Mouse (Mus musculus) heart, postnatal 0 days (tissue): ENCODE data around the gene Vps72. TPM values are rescaled to one million over a fixed set of nuclear protein-coding genes. Genes with fewer than 3 reads are reported as not detected.

Experiments
- ATAC-seq: fragments of 200-750 bp; cut with Nextera tagmentation; 2 replicates; pipeline ENCODE4 v1.8.0; 2017; ENCODE audit warnings: low read depth, moderate number of reproducible peaks, moderate library complexity; ENCODE audit not compliant: insufficient read depth
- DNase-seq: peaks from one replicate; pipeline ENCODE4 v3.0.0-alpha.2; 2016; ENCODE audit warnings: low spot score
- H3K27ac ChIP-seq: fragments of 300-500 bp; sonication (generic); 2 replicates; pipeline ENCODE4 v1.5.1; 2014; ENCODE audit warnings: low read depth, mild to moderate bottlenecking
- H3K27me3 ChIP-seq: fragments of 300-500 bp; sonication (generic); 2 replicates; pipeline ENCODE4 v1.6.1; 2014; ENCODE audit warnings: low read length, mixed read lengths; ENCODE audit not compliant: control insufficient read depth, insufficient read depth
- H3K36me3 ChIP-seq: fragments of 300-500 bp; sonication (generic); replicated peaks from 2 replicates; pipeline ENCODE4 v1.6.1; 2014; ENCODE audit warnings: low read length, mixed read lengths; ENCODE audit not compliant: control insufficient read depth, insufficient read depth
- H3K4me1 ChIP-seq: fragments of 300-500 bp; sonication (generic); 2 replicates; pipeline ENCODE4 v1.6.1; 2014; ENCODE audit warnings: antibody characterized with exemption; ENCODE audit not compliant: control insufficient read depth, insufficient read depth
- H3K4me2 ChIP-seq: fragments of 300-500 bp; sonication (generic); 2 replicates; pipeline ENCODE4 v1.6.1; 2014; ENCODE audit warnings: low read depth, mild to moderate bottlenecking, low read length, moderate library complexity
- H3K4me3 ChIP-seq: fragments of 300-500 bp; sonication (generic); 2 replicates; pipeline ENCODE4 v1.5.1; 2014; ENCODE audit warnings: low read depth, low read length
- H3K9ac ChIP-seq: fragments of 300-500 bp; sonication (generic); replicated peaks from 2 replicates; pipeline ENCODE4 v1.6.1; 2014; ENCODE audit warnings: low read depth, low read length, mixed read lengths
- H3K9me3 ChIP-seq: fragments of 300-500 bp; sonication (generic); replicated peaks from 2 replicates; pipeline ENCODE4 v1.6.1; 2016; ENCODE audit warnings: low read length; ENCODE audit not compliant: control insufficient read depth
- CTCF ChIP-seq: IDR thresholded peaks from 2 replicates; pipeline ENCODE4 v1.5.1; 2016; ENCODE audit warnings: antibody characterized with exemption, control low read depth, low read depth
- EP300 ChIP-seq: IDR thresholded peaks from 2 replicates; pipeline ENCODE4 v1.6.1; 2016; ENCODE audit warnings: antibody characterized with exemption, low read depth
- WGBS: fragments of 180-500 bp; shearing (Covaris S2); extraction: QIAGEN DNeasy Blood & Tissue Kit; methylation state at CpG from one replicate; pipeline ENCODE4 v1.1.7; 2014; 5-methylcytosine and 5-hydroxymethylcytosine counted together
- polyA plus RNA-seq: library from polyadenylated mRNA; unstranded; fragments of >200 nt; fragmentation: Nextera tagmentation; extraction: Ambion mirVana; gene quantifications from 2 replicates; pipeline ENCODE4 v1.2.1, GENCODE M21; 2015
- total RNA-seq: library from RNA; depleted of rRNA; stranded (reverse); fragments of >200 nt; gene quantifications from 2 replicates; pipeline ENCODE4 v1.2.3, GENCODE M21; 2014; ENCODE audit warnings: low replicate concordance

Vps72 gene
- total and polyA plus RNA-seq, 2 experiments from 2014 or later: 54.9 to 60.8 TPM

GRCm38 (mm10) chr3:95139586-95140288 lies 28.9 kb downstream of the Vps72 start:
- Histone ChIP-seq H3K36me3 (no peaks in the 10 kb centered on the region), H3K4me2 (no peak overlapping the region), H3K27me3 (no peaks in the 10 kb centered on the region), H3K4me3 (no peak overlapping the region), H3K27ac (no peak overlapping the region), H3K4me1 (peaks cover 6% of the 10 kb centered on the region; the same call in 1 of the 2 replicates), H3K9ac (no peak overlapping the region), H3K9me3 (no peaks in the 10 kb centered on the region)
- ATAC-seq (0 out of 2 replicates have a peak, but pooled peaks have one; percentile 19), DNase-seq (no peak)
- TF ChIP-seq EP300 (no peak), CTCF (no peak)
- WGBS: 57% methylated on average over 25 of the region's 25 CpGs

DNA sequence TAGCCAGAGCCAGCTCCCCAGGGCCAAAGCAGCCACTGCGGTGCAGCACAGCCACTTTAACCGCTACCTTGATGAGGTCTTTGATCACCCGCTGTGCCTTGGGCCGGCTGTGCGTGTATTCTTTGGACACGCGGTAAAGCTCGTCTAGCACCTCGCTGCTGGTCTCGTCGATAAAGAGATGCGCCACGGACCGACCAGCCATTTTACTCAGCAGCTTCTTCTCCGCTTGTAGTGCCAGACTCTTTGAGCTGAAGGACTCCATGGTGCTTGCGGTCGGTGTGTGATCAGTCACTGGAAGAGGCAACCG lies 29.4 kb downstream of the Vps72 start:
- WGBS: 56% methylated on average over 18 of the region's 18 CpGs
- no peaks in the 10 kb centered on the region for H3K27me3 ChIP-seq
- TF ChIP-seq EP300 (no peak), CTCF (no peak)
- H3K4me1 ChIP-seq: peaks cover 2% of the 10 kb centered on the region; the same call in 1 of the 2 replicates
- H3K4me2 ChIP-seq: no peak overlapping the region
- H3K9ac ChIP-seq: no peak overlapping the region
- H3K36me3 ChIP-seq: no peaks in the 10 kb centered on the region
- DNase-seq: no peak
- H3K4me3 ChIP-seq: no peak overlapping the region
- H3K27ac ChIP-seq: no peak overlapping the region
- no peak for ATAC-seq
- no peaks in the 10 kb centered on the region for H3K9me3 ChIP-seq

DNA sequence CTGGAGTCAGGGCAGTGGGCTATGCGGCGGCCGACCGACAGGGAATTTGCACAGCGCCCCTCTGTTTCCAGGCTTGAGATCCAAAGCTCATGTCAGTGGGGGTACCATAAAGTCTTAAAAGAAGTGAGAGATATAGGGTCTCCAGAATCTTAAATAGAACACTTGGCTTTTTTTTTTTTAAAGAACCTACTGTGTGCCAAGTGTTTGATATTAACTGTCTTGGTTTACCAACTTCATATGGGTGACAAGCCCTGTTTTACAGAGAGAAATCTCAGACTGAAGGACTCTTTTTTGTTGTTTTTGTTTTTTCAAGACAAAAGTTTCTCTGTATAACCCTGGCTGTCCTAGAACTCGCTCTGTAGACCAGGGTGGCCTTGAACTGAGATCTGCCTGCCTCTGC lies 30.0 kb downstream of the Vps72 start:
- Histone ChIP-seq H3K4me1 (no peaks in the 10 kb centered on the region), H3K27me3 (no peaks in the 10 kb centered on the region), H3K9me3 (no peaks in the 10 kb centered on the region), H3K4me3 (no peak overlapping the region), H3K9ac (no peak overlapping the region), H3K36me3 (no peaks in the 10 kb centered on the region), H3K4me2 (no peak overlapping the region), H3K27ac (peak overlapping the region; percentile 48; the same call in 1 of the 2 replicates)
- no peak for ATAC-seq
- WGBS: 95% methylated on average over 6 of the region's 6 CpGs
- no peak for DNase-seq
- TF ChIP-seq CTCF (no peak), EP300 (no peak)

DNA sequence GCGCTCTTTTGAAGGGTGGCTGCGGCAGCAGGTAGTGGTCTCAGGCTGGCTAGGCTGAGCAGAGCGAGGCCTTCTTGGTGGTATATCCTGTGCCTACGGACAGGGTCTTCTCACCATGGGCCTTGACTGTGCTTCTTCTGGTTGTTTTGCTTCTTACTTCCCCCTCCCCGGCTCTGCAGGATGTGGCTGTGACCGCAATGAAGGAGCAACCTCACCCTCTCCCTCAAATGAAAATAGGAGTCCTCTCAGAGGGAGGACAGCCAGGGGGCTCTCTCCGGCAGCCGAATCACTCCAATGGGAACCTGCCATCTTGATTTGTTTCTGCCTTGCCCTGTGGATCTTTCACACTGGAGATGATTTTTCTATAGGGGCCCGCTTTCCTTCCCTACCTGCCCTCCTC lies 30.7 kb downstream of the Vps72 start:
- Histone ChIP-seq H3K9me3 (no peaks in the 10 kb centered on the region), H3K4me2 (peak overlapping the region; percentile 31; the same call in 1 of the 2 replicates), H3K36me3 (no peaks in the 10 kb centered on the region), H3K9ac (no peak overlapping the region), H3K4me1 (no peaks in the 10 kb centered on the region), H3K4me3 (no peak overlapping the region; the same call in 1 of the 2 replicates), H3K27ac (peak overlapping the region; percentile 48; the same call in 1 of the 2 replicates), H3K27me3 (no peaks in the 10 kb centered on the region)
- ATAC-seq (no peak), DNase-seq (no peak)
- no peak for TF ChIP-seq CTCF
- 90% methylated on average over 9 of the region's 9 CpGs for WGBS

- DNase-seq (no peak), ATAC-seq (0 out of 2 replicates have a peak, but pooled peaks have one; percentile 22)
- Histone ChIP-seq H3K27me3 (no peaks in the 10 kb centered on the region), H3K4me3 (no peak within 1 kb of the TSS; the same call in 1 of the 2 replicates), H3K9ac (no peak within 1 kb of the TSS), H3K9me3 (no peaks in the 10 kb centered on the region), H3K4me1 (no peaks in the 10 kb centered on the region), H3K36me3 (no peaks in the 10 kb centered on the region), H3K4me2 (peak within 1 kb of the TSS; percentile 31; the same call in 1 of the 2 replicates), H3K27ac (peak within 1 kb of the TSS; percentile 48; the same call in 1 of the 2 replicates)
- no peak for TF ChIP-seq CTCF
- no peak for TF ChIP-seq EP300
- WGBS: 76% methylated on average over 10 of the region's 10 CpGs
These were observed 31.3 kb downstream of the Vps72 start, which contains the start of gene Tnfaip8l2 for GRCm38 (mm10) chr3:95141952-95142616. Gene Tnfaip8l2, minus strand, starts transcription at chr3:95142360.
